20 mouse cellular contexts compared by ENCODE assay signal in genomic region chr17:24355284-24355683, GRCm38 (mm10). TPM values are rescaled to one million over a fixed set of nuclear protein-coding genes. Genes with fewer than 3 reads are reported as not detected.
A peak's percentile ranks its signal among the peaks of the same experiment; 100 is the strongest.
DNase-seq lines count a peak whose midpoint lies in the region; ATAC-seq and TF ChIP-seq lines count a peak whose summit lies in the region.
"Had no signal": no experiment of that assay in that cellular context is flagged by ENCODE, and none has a peak within 500 bp of the region (broad histone marks: within the 10 kb centered on the region; RNA-seq: fewer than 3 reads in every experiment).

No protein-coding gene starts in this region.

- peak overlapping the region; percentile 64 for H3K9ac ChIP-seq in liver, embryonic 14.5 days (replicated peaks)
- H3K9ac ChIP-seq: forebrain, embryonic 12.5 days; heart, embryonic 12.5 days; hindbrain, embryonic 12.5 days; limb, embryonic 15.5 days had no signal

- TF ChIP-seq EP300 in liver, embryonic 14.5 days (IDR thresholded peaks at IDR 0.05; ENCODE audit: low read depth), result no peak

- peak overlapping the region; percentile 73 for H3K27ac ChIP-seq in kidney, adult 2 months (ENCODE audit: insufficient read depth, low read depth, low read length)
- no peak overlapping the region; the same call in 1 of the 2 replicates for H3K27ac ChIP-seq in liver, embryonic 14.5 days
- H3K27ac ChIP-seq: forebrain, embryonic 12.5 days; hindbrain, embryonic 12.5 days; limb, embryonic 15.5 days; stomach, postnatal 0 days had no signal

- no peaks in the 10 kb centered on the region for H3K36me3 ChIP-seq in kidney, adult 2 months (ENCODE audit: control insufficient read depth, insufficient read depth, low read length)
- H3K36me3 ChIP-seq in liver, embryonic 14.5 days (replicated peaks; ENCODE audit: control insufficient read depth, insufficient read depth, low read depth), result peaks cover 17% of the 10 kb centered on the region
- H3K36me3 ChIP-seq: forebrain, embryonic 12.5 days; hindbrain, embryonic 12.5 days; limb, embryonic 15.5 days had no signal

- peak overlapping the region; percentile 75 for H3K4me2 ChIP-seq in liver, embryonic 14.5 days (ENCODE audit: low read depth)
- H3K4me2 ChIP-seq: forebrain, embryonic 12.5 days; heart, embryonic 12.5 days; hindbrain, embryonic 12.5 days; limb, embryonic 15.5 days; midbrain, embryonic 11.5 days had no signal

- H3K27me3 ChIP-seq in kidney, adult 2 months (replicated peaks; ENCODE audit: control insufficient read depth, insufficient read depth, low read length), result no peaks in the 10 kb centered on the region
- peaks cover 8% of the 10 kb centered on the region for H3K27me3 ChIP-seq in liver, embryonic 14.5 days (ENCODE audit: control insufficient read depth, insufficient read depth, low read length)

- H3K4me1 ChIP-seq in kidney, adult 2 months (ENCODE audit: control insufficient read depth, insufficient read depth, low read length), result peaks cover 49% of the 10 kb centered on the region
- H3K4me1 ChIP-seq in liver, embryonic 14.5 days (replicated peaks; ENCODE audit: control insufficient read depth in 2 of 2, insufficient read depth in 2 of 2, low read length in 1 of 2), result peaks cover 30 to 54% of the 10 kb centered on the region in 2 experiments

- H3K9me3 ChIP-seq in liver, embryonic 14.5 days (ENCODE audit: control insufficient read depth, low read length), result no peaks in the 10 kb centered on the region
- H3K9me3 ChIP-seq: forebrain, embryonic 12.5 days; heart, embryonic 12.5 days; hindbrain, embryonic 12.5 days; limb, embryonic 15.5 days had no signal

- TF ChIP-seq POLR2A in kidney, adult 2 months (IDR thresholded peaks at IDR 0.05; ENCODE audit: low read depth, low read length), result no peak

- no peak overlapping the region for H3K4me3 ChIP-seq in kidney, adult 2 months (ENCODE audit: insufficient read depth, low read depth, low read length)
- no peak overlapping the region; a peak in 1 of 4 replicates for H3K4me3 ChIP-seq in liver, embryonic 14.5 days (ENCODE audit: insufficient read depth in 1 of 2, low read depth in 2 of 2, low read length in 2 of 2)
- H3K4me3 ChIP-seq: forebrain, embryonic 12.5 days; heart, embryonic 12.5 days; hindbrain, embryonic 12.5 days; limb, embryonic 15.5 days had no signal

- ATAC-seq in liver, embryonic 14.5 days (ENCODE audit: insufficient read depth), result no peak
- ATAC-seq: inflammation-experienced regulatory T-cells, adult 6 months had no signal

- peak; percentile 77 for DNase-seq in kidney, adult 2 months
- no peak for DNase-seq in kidney, adult 8-10 months
- DNase-seq in A20 (ENCODE audit: low read depth, low spot score), result peak; percentile 78
- DNase-seq in kidney, postnatal 10 days, result peak; percentile 47
- DNase-seq in liver, embryonic 14.5 days (ENCODE audit: low read depth in 3 of 3, low spot score in 3 of 3), result no peak
- no peak for DNase-seq in thymus, postnatal 25 days
- no peak for DNase-seq in layer of hippocampus, postnatal 25 days (ENCODE audit: extremely low spot score in 1 of 2, low spot score in 1 of 2)
- no peak for DNase-seq in gastrocnemius, postnatal 10 days
- DNase-seq: cerebellum, adult 8-10 months; heart, adult 11 months; heart, postnatal 14 days; right cerebral cortex, postnatal 4 days had no signal

- 30% methylated on average over 8 of the region's 8 CpGs for WGBS in kidney, adult 2 months
- WGBS in liver, embryonic 14.5 days (ENCODE audit: insufficient replicate concordance), result 68% methylated on average over 8 of the region's 8 CpGs

- TF ChIP-seq CTCF in kidney, adult 2 months (conservative IDR thresholded peaks at IDR 0.05; ENCODE audit: insufficient read depth, insufficient read length, low read depth, low read length), result no peak
- no peak for TF ChIP-seq CTCF in liver, embryonic 14.5 days (IDR thresholded peaks at IDR 0.05; ENCODE audit: low read depth)

RNA-seq across cellular contexts. Expression of gene Abca3, which starts 3.5 kb away (rescaled TPM):
- polyA plus RNA-seq in kidney, adult 2 months (2012; rRNA removed), result 214 and 230 TPM in 2 replicates
- polyA plus RNA-seq in liver, embryonic 14.5 days (2012; rRNA removed), result 14.4 and 14.8 TPM in 2 replicates
- 12.5 and 14.4 TPM in 2 replicates for polyA plus RNA-seq in liver, embryonic 14.5 days (2014; fragmentation: Nextera tagmentation; extraction: Ambion mirVana)
- 10 to 100 TPM; 70.7 to 75.2 TPM for total RNA-seq in layer of hippocampus, postnatal 25 days (2021)
- total RNA-seq in gastrocnemius, postnatal 10 days (2021), result 10 to 100 TPM; 10.2 to 11.4 TPM

RNA-seq across cellular contexts. Expression of gene Abca17, which starts 4.4 kb away (rescaled TPM):
- polyA plus RNA-seq in kidney, adult 2 months (2012; rRNA removed), result 0.16 and 0.31 TPM in 2 replicates
- polyA plus RNA-seq in liver, embryonic 14.5 days (2012; rRNA removed), result 0.04 TPM in 1 of 2 replicates, not detected in the other
- polyA plus RNA-seq in liver, embryonic 14.5 days (2014; fragmentation: Nextera tagmentation; extraction: Ambion mirVana), result not detected in 2 replicates
- 1 to 10 TPM in 1 of 2 experiments, under 1 TPM in 1; 0.47 to 1.2 TPM for total RNA-seq in layer of hippocampus, postnatal 25 days (2021)
- under 1 TPM in 1 of 2 experiments, not detected in 1; 0.05 TPM for total RNA-seq in gastrocnemius, postnatal 10 days (2021)
- total RNA-seq: gastrocnemius, adult 8-10 months; heart, postnatal 14 days had no signal
- polyA plus RNA-seq: forebrain, embryonic 12.5 days; heart, embryonic 12.5 days; inflammation-experienced regulatory T-cells, adult 6 months; limb, embryonic 15.5 days; midbrain, embryonic 11.5 days; stomach, postnatal 0 days had no signal

RNA-seq across cellular contexts. Expression of gene Rnps1, which starts 59.1 kb away (rescaled TPM):
- polyA plus RNA-seq in kidney, adult 2 months (2012; rRNA removed), result 73.0 and 76.9 TPM in 2 replicates
- polyA plus RNA-seq in liver, embryonic 14.5 days (2012; rRNA removed), result 91.5 and 114 TPM in 2 replicates
- 90.6 and 96.3 TPM in 2 replicates for polyA plus RNA-seq in liver, embryonic 14.5 days (2014; fragmentation: Nextera tagmentation; extraction: Ambion mirVana)
- 100 to 1,000 TPM; 117 to 120 TPM for total RNA-seq in layer of hippocampus, postnatal 25 days (2021)
- 10 to 100 TPM; 59.1 to 67.5 TPM for total RNA-seq in gastrocnemius, postnatal 10 days (2021)

Comparison
In these comparisons a context has a peak if more than half of its experiments do, and no peak if none do; other contexts are left out.
1. DNase-seq: peak in kidney, adult 2 months (single experiment), A20 (single experiment) and kidney, postnatal 10 days (single experiment); none in kidney, adult 8-10 months (0 of 2), liver, embryonic 14.5 days (0 of 3), thymus, postnatal 25 days (single experiment), layer of hippocampus, postnatal 25 days (0 of 2) and gastrocnemius, postnatal 10 days (single experiment).
2. RNA of gene Abca3, which starts 3.5 kb away (total RNA-seq): 70.7 to 75.2 TPM in layer of hippocampus, postnatal 25 days; 10.2 to 11.4 TPM in gastrocnemius, postnatal 10 days; every median in the first group is over 4 times any median in the second.